Mouse (Mus musculus) forebrain, embryonic 15.5 days (tissue): ENCODE results near the gene Nme8. TPM values are rescaled to one million over a fixed set of nuclear protein-coding genes. Genes with fewer than 3 reads are reported as not detected.
A peak's percentile ranks its signal among the peaks of the same experiment; 100 is the strongest.

ENCODE experiments used
- ATAC-seq: fragments of 200-750 bp; cut with Nextera tagmentation; replicated peaks from 2 replicates; pipeline ENCODE4 v1.8.0; 2017; ENCODE audit warnings: mild to moderate bottlenecking, moderate TSS enrichment, moderate library complexity
- H3K27ac ChIP-seq: fragments of 300-500 bp; sonication (generic); replicated peaks from 2 replicates; pipeline ENCODE4 v1.5.1; 2015; ENCODE audit warnings: mild to moderate bottlenecking, inconsistent platforms
- H3K27me3 ChIP-seq: fragments of 300-500 bp; sonication (generic); 2 replicates; pipeline ENCODE4 v1.6.1; 2015; ENCODE audit warnings: inconsistent platforms
- H3K36me3 ChIP-seq: fragments of 300-500 bp; sonication (generic); 2 replicates; pipeline ENCODE4 v1.6.1; 2015; ENCODE audit warnings: mild to moderate bottlenecking, inconsistent platforms
- H3K4me1 ChIP-seq: fragments of 300-500 bp; sonication (generic); 2 replicates; pipeline ENCODE4 v1.6.1; 2015; ENCODE audit warnings: inconsistent platforms
- H3K4me2 ChIP-seq: fragments of 300-500 bp; sonication (generic); replicated peaks from 2 replicates; pipeline ENCODE4 v1.6.1; 2015; ENCODE audit warnings: mild to moderate bottlenecking, inconsistent platforms
- H3K4me3 ChIP-seq: fragments of 300-500 bp; sonication (generic); 2 replicates; pipeline ENCODE4 v1.5.1; 2015; ENCODE audit warnings: mild to moderate bottlenecking, inconsistent platforms
- H3K9ac ChIP-seq: fragments of 300-500 bp; sonication (generic); replicated peaks from 2 replicates; pipeline ENCODE4 v1.6.1; 2015; ENCODE audit warnings: mild to moderate bottlenecking, inconsistent platforms
- H3K9me3 ChIP-seq: fragments of 300-500 bp; sonication (generic); 2 replicates; pipeline ENCODE4 v1.6.1; 2016; ENCODE audit warnings: inconsistent platforms
- WGBS: fragments of 180-500 bp; shearing (Covaris S2); methylation state at CpG from one replicate; pipeline ENCODE4 v1.1.7; 2015; ENCODE audit warnings: mixed read lengths; 5-methylcytosine and 5-hydroxymethylcytosine counted together
- polyA plus RNA-seq: library from polyadenylated mRNA; unstranded; fragments of >200 nt; fragmentation: Nextera tagmentation; extraction: Ambion mirVana; gene quantifications from 2 replicates; pipeline ENCODE4 v1.2.1, GENCODE M21; 2015

Gene Nme8
- not detected in 2 replicates for polyA plus RNA-seq

DNA sequence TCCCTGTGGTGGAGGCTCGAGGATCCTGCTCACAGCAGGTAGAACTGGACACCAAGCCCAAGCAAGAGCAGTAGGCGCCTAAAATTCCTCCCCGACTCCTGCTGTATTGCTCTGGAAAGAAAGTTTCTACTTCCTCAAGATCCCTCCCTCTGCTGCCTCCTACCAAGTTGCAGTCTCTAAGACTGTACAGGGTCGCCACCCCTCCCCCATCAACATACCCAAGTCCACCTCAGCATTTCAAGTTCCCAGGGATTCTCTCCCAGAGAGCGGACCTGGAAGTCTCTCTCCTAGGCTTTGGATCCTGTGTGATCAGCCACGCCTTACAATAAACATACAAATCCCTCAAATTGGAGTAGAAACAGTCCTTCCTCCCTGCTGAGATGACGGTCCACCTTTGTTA, at the start of gene Nme8:
Nme8 (minus strand) TSS at position 5 of the 400 bp plus-strand sequence.
- WGBS = 27% methylated on average over 7 of the region's 7 CpGs
- Histone ChIP-seq H3K4me1 (peaks cover 5% of the 10 kb centered on the region; the same call in 1 of the 2 replicates), H3K9me3 (no peaks in the 10 kb centered on the region), H3K4me3 (no peak within 1 kb of the TSS), H3K36me3 (no peaks in the 10 kb centered on the region), H3K4me2 (no peak within 1 kb of the TSS), H3K27ac (no peak within 1 kb of the TSS), H3K9ac (no peak within 1 kb of the TSS), H3K27me3 (peaks cover 2% of the 10 kb centered on the region; the same call in 1 of the 2 replicates)
- no peak for ATAC-seq

DNA sequence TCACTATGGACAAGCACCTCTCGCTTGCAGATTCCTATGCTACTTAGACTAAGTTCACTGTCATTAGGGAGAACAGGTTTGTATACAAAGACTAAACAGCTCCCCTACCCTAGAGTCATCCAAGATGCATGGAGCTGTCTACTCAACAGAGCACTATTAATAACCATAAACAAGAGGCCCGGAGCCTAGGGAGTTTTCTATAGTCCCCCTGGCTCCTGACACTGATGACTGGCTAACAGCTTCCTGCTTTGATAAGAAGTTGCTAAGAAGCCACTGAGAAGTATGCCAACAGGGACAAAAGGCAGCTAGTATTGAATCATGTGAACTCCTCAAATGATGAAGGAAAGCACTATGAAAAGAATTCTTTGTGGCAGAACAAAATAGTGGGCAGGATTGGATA, 48.1 kb upstream of the Nme8 start:
- 46% methylated on average over 2 of the region's 2 CpGs for WGBS
- Histone ChIP-seq H3K9me3 (no peaks in the 10 kb centered on the region), H3K27ac (no peak overlapping the region), H3K4me2 (no peak overlapping the region), H3K9ac (no peak overlapping the region), H3K4me1 (no peaks in the 10 kb centered on the region), H3K36me3 (no peaks in the 10 kb centered on the region), H3K4me3 (no peak overlapping the region), H3K27me3 (no peaks in the 10 kb centered on the region)
- ATAC-seq = no peak

DNA sequence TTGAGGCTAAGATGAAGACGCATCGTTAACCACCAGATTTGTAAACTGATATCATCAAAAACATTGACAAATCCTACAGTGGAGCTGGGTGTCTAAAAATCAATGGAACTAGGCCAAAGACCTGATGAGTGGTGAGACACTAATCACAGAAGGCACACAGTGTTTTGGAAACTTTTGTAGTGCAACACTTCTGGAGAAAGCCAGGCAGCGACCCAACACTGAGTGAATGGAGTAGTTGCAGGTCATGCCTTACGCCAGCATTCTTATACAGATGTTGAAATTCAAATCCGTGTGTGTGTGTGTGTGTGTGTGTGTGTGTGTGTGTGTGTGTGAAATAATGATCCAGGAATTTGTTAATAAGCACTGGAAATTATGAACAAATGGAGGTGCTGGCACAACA, 46.9 kb upstream of the Nme8 start:
- no peak overlapping the region for H3K4me3 ChIP-seq
- no peaks in the 10 kb centered on the region for H3K9me3 ChIP-seq
- H3K4me2 ChIP-seq = no peak overlapping the region
- ATAC-seq = no peak
- H3K4me1 ChIP-seq = no peaks in the 10 kb centered on the region
- no peak overlapping the region for H3K27ac ChIP-seq
- 72% methylated on average over 5 of the region's 5 CpGs for WGBS
- no peak overlapping the region for H3K9ac ChIP-seq
- H3K27me3 ChIP-seq = no peaks in the 10 kb centered on the region
- no peaks in the 10 kb centered on the region for H3K36me3 ChIP-seq

DNA sequence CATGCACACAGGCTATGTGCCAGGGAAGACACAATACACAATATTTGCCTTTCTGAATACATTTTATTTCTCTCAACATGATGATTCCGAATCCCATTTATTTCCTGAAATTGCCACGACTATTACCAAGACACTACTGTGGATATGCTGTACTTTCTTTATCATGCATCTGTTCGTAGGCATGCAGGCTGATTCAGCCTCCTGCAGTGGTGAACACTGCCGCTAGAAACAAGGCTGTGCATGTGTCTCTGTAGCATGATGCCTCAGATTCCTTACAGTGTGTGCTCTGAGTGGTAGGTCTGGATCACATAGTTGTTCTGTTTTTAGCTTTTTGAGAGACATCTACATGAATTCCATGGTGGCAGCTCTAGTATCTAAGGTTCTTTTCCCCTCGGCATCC, 37.0 kb upstream of the Nme8 start:
- no peak overlapping the region for H3K4me2 ChIP-seq
- no peaks in the 10 kb centered on the region for H3K4me1 ChIP-seq
- H3K9me3 ChIP-seq = no peaks in the 10 kb centered on the region
- no peaks in the 10 kb centered on the region for H3K27me3 ChIP-seq
- H3K9ac ChIP-seq = no peak overlapping the region
- no peak for ATAC-seq
- no peak overlapping the region for H3K4me3 ChIP-seq
- 81% methylated on average over 5 of the region's 5 CpGs for WGBS
- H3K36me3 ChIP-seq = no peaks in the 10 kb centered on the region
- no peak overlapping the region for H3K27ac ChIP-seq

DNA sequence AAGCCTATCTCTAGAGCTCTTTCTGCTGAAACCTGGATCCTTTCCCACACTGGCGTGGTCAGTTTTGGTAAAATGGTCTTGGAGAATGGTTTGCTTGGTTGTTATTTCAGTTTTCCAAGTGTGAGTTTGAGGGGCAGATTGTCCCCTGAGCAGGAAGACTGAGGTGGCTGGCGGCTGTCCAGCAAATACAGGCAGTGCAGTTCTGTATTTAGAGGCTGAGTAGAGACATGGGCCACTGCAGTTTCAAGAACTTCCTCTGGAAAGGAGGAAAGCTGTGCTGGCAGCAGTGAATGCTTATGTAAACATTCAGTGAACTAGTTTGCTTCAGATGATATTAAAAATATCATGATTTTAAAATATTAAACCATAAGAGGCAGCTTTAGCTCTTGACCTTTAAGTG, 33.2 kb upstream of the Nme8 start:
- H3K27ac ChIP-seq = no peak overlapping the region
- no peak overlapping the region for H3K4me2 ChIP-seq
- H3K9ac ChIP-seq = no peak overlapping the region
- H3K36me3 ChIP-seq = no peaks in the 10 kb centered on the region
- no peaks in the 10 kb centered on the region for H3K4me1 ChIP-seq
- H3K9me3 ChIP-seq = no peaks in the 10 kb centered on the region
- H3K27me3 ChIP-seq = no peaks in the 10 kb centered on the region
- 77% methylated on average over 2 of the region's 2 CpGs for WGBS
- H3K4me3 ChIP-seq = no peak overlapping the region
- ATAC-seq = no peak

DNA sequence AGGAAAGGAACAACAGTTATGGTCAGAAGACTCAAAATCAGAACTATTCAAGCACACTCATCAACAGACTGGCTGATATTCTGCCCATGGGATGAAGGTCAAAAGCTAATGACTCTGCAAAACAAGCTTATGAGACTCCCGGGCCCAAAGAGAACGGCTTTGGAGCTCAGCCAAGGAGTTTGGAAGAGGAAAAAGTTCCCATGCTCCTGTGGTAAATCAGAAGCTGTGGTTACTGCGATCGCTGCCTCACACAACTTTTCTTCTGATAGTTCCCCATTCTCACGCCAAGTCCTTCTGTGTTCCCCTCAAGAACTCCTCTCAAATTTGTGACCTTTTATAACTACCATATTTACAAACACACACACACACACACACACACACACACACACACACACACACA, 21.4 kb upstream of the Nme8 start:
- WGBS = 67% methylated on average over 5 of the region's 5 CpGs
- Histone ChIP-seq H3K27ac (no peak overlapping the region), H3K4me2 (no peak overlapping the region), H3K9ac (no peak overlapping the region), H3K27me3 (no peaks in the 10 kb centered on the region), H3K36me3 (no peaks in the 10 kb centered on the region), H3K9me3 (no peaks in the 10 kb centered on the region), H3K4me1 (peaks cover 8% of the 10 kb centered on the region), H3K4me3 (no peak overlapping the region)
- no peak for ATAC-seq

DNA sequence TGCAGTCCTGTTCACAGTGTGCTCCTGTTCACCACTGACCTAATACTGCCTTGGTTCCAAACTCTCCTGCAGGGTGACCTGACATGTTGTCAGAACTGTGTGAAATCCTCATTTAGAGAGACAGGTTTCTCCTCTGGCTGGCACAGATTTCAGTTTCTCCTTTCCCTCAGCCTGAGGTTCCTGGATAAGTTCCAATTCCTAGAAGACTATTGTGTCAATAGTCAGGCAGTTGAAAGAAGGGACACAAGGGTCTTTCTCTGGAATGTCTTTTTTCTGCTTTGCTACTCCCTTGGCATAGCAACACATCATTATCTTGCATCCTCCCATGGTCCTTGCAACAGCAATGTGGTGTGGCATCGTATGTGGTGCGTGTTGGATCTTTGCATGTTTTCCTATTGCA, 19.6 kb upstream of the Nme8 start:
- Histone ChIP-seq H3K27me3 (no peaks in the 10 kb centered on the region), H3K36me3 (no peaks in the 10 kb centered on the region), H3K4me3 (no peak overlapping the region), H3K9me3 (no peaks in the 10 kb centered on the region), H3K4me1 (peaks cover 8% of the 10 kb centered on the region), H3K9ac (no peak overlapping the region), H3K27ac (no peak overlapping the region), H3K4me2 (no peak overlapping the region)
- no peak for ATAC-seq
- 24% methylated on average over 2 of the region's 2 CpGs for WGBS

DNA sequence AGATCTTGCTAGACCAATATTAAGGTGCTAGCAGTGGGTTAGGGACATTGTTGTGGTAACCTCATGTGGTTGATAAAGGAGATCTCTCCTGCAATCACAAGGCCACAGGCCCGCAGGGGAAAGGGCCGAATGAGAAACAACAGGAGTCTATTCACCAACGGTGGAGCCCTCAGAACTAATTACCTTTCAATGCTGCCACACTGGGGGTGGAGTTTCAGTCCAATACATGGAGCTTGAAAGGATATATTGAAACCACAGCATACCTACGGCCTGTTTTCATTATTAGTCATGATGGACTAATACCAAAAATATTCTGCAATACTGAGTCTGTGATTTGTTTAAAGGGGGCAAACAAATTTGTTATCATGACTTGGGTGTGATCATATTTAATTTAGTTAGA, 6.2 kb upstream of the Nme8 start:
- WGBS = 13% methylated on average over 4 of the region's 4 CpGs
- H3K9ac ChIP-seq = no peak overlapping the region
- H3K36me3 ChIP-seq = no peaks in the 10 kb centered on the region
- H3K4me3 ChIP-seq = no peak overlapping the region
- H3K9me3 ChIP-seq = no peaks in the 10 kb centered on the region
- H3K4me1 ChIP-seq = peaks cover 5% of the 10 kb centered on the region; the same call in 1 of the 2 replicates
- ATAC-seq = no peak
- no peak overlapping the region for H3K27ac ChIP-seq
- no peaks in the 10 kb centered on the region for H3K27me3 ChIP-seq
- H3K4me2 ChIP-seq = no peak overlapping the region

DNA sequence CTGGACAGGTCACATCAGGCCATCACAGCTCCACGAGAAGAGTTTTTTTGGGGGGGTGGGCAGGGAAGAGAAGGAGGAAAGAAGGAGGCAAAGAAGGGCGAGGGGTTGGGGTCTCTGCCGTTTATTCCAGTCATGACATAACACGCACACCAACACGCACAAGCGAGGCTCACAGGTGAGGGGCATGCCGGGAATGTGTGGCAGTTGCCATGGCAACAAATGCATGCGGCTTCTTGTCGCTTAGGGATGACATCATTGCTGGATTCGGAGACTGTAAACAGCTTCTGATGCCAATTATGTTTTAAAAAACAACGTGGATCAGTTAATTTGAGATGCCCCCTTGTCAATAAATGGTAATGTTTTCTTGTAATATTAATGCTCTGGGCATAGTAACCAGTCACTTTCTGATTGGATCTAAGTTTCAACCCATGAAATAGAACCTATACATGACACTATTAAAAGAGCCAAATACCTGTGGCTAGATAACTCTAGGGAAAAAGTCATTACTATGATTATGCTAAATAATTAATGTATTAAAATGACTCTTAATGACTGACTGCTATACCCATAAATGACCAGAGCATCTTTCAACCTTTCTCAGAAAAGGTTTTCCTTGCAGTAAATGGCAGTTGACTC, 4.0 kb upstream of the Nme8 start:
- Histone ChIP-seq H3K27ac (no peak overlapping the region), H3K27me3 (peaks cover 2% of the 10 kb centered on the region; the same call in 1 of the 2 replicates), H3K4me2 (peak overlapping the region; percentile 36), H3K4me3 (peak overlapping the region; percentile 14), H3K36me3 (no peaks in the 10 kb centered on the region), H3K4me1 (peaks cover 5% of the 10 kb centered on the region; the same call in 1 of the 2 replicates), H3K9me3 (no peaks in the 10 kb centered on the region), H3K9ac (no peak overlapping the region)
- 43% methylated on average over 11 of the region's 11 CpGs for WGBS
- peak; percentile 85 for ATAC-seq

DNA sequence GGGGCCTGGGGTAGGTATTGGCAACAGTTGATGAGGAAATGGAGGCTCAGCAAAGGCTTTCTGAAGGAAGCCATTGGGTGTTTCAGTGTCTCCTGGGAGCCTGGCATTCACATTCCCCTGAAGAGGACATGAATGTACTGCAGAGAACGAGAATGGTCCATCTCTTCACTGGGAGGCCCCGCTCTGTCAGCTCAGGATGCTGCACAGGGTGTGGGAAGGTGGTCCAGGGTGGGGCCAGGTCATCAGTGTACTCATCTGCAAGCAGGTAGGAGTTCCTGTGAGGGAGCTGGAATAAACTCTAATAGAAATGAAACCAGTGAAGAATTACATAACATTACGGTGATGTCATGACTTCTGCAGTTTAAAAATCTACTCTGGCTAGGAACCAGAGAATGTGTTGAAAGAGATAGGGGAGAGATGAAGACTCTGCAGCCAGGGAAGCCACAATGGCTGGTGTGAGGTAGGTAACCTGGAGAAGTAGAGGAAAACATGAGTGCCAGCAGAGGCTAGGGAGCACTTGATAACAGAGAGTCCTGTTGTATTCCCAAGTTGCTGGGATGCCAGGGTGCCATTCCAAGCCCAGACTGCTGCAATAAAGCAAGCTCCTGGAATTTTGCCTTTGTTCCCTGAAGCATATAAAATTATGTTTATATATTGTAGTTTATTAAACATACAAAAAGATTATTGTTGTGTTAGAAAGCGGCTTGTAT, 3.3 kb upstream of the Nme8 start:
- Histone ChIP-seq H3K9me3 (no peaks in the 10 kb centered on the region), H3K4me2 (peak overlapping the region; percentile 36)

DNA sequence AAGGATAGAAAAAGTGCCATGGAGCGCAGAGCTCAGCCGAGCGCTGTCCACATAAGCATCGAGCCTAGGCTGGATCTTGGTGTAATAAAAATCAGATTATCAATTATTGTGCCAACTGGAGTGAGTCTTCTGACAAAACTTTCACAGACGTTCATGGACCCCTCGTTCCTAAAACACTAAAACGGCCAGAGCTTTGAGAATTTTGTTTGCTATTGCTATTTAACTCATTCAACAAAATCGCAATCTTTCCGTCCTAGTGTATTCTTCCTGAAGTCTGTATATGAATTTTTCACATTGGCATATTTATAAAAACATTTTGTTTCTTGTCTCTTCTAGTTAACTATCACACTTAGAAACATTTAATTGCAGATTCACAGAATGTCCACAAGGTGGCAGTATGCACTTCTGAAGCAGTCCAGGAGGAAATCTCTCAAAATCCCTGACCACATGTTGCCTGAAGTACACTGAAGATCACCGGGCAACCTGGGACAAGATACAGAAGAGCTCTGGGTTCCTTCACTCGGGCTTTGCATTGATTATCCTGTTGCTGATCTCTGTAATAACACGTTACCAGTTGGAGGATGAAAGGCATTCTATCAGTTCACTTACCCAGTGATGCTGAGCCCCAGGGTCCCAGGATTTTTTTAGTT, 1.1 kb upstream of the Nme8 start:
- Histone ChIP-seq H3K4me3 (no peak overlapping the region), H3K9ac (no peak overlapping the region), H3K4me1 (peaks cover 5% of the 10 kb centered on the region; the same call in 1 of the 2 replicates), H3K27me3 (peaks cover 2% of the 10 kb centered on the region; the same call in 1 of the 2 replicates), H3K9me3 (no peaks in the 10 kb centered on the region), H3K36me3 (no peaks in the 10 kb centered on the region), H3K27ac (no peak overlapping the region), H3K4me2 (no peak overlapping the region)
- 27% methylated on average over 12 of the region's 12 CpGs for WGBS
- ATAC-seq = 0 out of 2 replicates have a peak, but pooled peaks have one; percentile 24

More for the DNA sequence above, 3.3 kb upstream of the Nme8 start:
- Histone ChIP-seq H3K4me3 (peak overlapping the region; percentile 14), H3K27me3 (peaks cover 2% of the 10 kb centered on the region; the same call in 1 of the 2 replicates), H3K36me3 (no peaks in the 10 kb centered on the region), H3K9ac (no peak overlapping the region), H3K27ac (no peak overlapping the region), H3K4me1 (peaks cover 5% of the 10 kb centered on the region; the same call in 1 of the 2 replicates)
- WGBS = 86% methylated on average over 4 of the region's 4 CpGs
- ATAC-seq = peak; percentile 60

DNA sequence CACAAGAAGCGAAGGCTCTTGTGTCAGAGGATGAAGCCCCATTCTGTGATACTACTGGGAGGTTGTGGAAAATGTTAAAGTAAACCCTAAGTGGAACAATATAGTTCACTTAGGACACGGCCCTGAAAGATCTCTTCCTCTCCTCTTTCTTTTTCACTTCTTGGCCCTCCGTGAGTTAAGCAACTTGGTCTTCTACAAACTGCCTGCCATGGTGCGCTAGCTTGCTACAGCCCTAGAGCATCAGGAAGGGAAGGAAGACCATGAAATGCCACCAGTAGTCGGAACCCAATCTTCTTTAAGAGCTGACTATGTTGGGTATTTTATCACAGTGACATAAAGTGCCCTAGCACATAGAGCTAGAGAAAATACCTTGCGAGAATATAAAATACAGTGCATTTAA, 7.2 kb downstream of the Nme8 start:
- no peak overlapping the region for H3K4me2 ChIP-seq
- no peaks in the 10 kb centered on the region for H3K9me3 ChIP-seq
- H3K27ac ChIP-seq = no peak overlapping the region
- ATAC-seq = no peak
- H3K9ac ChIP-seq = no peak overlapping the region
- WGBS = 85% methylated on average over 6 of the region's 6 CpGs
- no peaks in the 10 kb centered on the region for H3K4me1 ChIP-seq
- no peak overlapping the region for H3K4me3 ChIP-seq
- H3K36me3 ChIP-seq = no peaks in the 10 kb centered on the region
- H3K27me3 ChIP-seq = no peaks in the 10 kb centered on the region
